Mouse (Mus musculus) urinary bladder, adult 2 months (tissue): Measurements from ENCODE around the gene Bloc1s1. TPM values are rescaled to one million over a fixed set of nuclear protein-coding genes. Genes with fewer than 3 reads are reported as not detected.
A peak's percentile ranks its signal among the peaks of the same experiment; 100 is the strongest.

Experiments
- DNase-seq: peaks from one replicate; pipeline ENCODE4 v3.0.0; 2022; ENCODE audit warnings: low spot score
- polyA plus RNA-seq: library from polyadenylated mRNA; depleted of rRNA; stranded (reverse); fragments of >200 nt; gene quantifications from 2 replicates; pipeline ENCODE4 v1.2.3, GENCODE M21; 2012; rRNA removed

Gene Bloc1s1
- 286 and 328 TPM in 2 replicates for polyA plus RNA-seq

DNA sequence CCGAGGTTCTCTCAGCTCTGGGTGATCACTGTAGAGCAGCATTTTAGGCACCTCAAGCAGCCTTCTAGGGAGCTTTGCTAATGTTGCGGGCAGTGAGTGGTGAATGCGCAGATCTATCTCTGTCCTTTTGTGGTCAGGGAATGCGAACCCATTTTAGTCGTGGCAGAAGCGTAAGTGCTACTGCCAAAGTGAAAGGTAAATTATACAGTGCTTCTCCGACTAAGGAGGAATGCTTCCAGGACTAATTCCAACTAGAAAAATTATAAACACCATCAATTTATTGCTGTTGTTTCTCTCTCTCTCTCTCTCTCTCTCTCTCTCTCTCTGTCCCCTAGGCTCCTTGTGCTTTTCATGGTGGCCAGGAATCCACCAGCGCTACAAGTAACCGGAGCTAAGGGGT lies at the start of gene Bloc1s1:
Bloc1s1 (minus strand) TSS at position 101 of the 400 bp plus-strand sequence.
- no peak for DNase-seq

DNA sequence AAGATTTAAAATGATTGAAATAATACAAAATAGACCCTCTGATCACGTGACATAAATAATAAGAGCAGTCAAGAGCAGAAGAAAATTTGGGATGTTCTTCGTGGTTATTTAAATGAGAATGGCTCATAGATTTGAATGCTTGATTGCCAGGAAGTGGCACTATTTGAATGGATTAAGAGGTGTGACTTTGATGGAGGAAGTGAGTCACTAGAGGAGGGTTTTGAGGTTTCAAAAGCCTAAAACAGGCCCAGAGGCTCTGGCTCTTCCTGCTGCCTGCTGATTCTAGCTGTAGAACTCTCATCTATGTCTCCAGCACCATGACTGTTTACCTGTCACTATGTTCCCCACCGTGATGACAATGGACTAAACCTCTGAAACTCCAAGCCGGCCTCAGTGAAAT lies 49.0 kb upstream of the Bloc1s1 start:
- no peak for DNase-seq

DNA sequence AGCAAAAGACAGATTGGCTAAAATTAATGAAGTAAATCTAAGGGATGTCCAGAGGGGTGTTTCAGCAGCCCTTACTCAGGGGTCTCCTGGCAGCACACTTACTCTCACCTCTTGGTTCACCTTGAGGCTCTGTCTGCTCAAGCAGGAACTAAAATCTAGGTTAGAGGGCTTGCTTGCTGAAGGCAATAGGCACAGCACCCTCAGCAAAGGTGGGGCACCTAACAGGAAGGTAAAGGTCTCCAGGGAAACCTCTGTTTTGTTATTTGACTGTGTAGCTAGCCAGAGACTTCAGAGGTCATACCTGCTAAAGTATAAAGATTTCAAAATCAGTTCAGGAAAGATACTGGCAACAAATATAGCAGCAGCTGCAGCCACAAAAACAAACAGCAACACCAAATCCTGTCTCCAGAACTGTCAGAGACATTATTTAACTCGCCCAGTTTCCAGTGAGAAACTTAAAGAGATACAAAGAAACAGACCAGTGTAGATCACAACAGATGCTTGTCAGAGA lies 47.0 kb upstream of the Bloc1s1 start:
- no peak for DNase-seq

DNA sequence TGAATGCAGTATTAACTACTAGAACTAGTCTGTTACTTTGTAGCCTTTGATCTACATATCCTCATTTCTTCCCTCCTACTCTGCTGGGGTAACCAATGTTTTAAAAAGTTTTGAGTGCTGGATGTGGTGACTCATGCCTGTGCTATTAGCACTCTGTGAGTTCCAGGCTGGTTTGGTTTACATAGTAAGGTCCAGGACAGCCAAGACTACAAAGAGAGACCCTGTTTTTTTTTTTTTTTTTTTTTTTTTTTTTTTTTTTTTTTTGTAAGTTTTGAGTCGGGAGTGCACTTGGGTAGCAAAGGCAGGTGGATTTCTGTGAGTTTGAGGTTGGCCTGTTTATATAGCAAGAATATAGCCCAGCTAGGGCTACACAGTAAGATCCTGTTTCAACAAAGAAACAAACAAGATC lies 44.5 kb upstream of the Bloc1s1 start:
- no peak for DNase-seq

DNA sequence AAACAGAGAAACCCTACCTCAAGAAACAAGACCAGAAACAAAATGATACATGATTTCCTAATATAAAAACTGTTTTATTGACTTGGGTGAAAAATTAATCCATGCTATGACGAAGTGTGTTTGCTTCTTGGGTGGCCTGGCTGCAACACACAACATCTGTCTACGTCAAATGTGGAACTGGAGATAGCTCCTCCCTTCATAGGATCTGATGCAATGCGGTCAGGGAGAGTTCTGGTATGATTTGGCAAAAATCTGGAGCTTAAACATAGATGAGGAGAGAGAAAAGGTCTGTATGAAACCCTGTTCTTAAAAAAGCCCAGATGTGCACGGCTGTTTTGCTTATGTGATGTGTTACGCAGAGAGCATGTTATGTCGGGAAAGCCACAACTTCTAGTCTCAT lies 42.0 kb upstream of the Bloc1s1 start:
- no peak for DNase-seq

DNA sequence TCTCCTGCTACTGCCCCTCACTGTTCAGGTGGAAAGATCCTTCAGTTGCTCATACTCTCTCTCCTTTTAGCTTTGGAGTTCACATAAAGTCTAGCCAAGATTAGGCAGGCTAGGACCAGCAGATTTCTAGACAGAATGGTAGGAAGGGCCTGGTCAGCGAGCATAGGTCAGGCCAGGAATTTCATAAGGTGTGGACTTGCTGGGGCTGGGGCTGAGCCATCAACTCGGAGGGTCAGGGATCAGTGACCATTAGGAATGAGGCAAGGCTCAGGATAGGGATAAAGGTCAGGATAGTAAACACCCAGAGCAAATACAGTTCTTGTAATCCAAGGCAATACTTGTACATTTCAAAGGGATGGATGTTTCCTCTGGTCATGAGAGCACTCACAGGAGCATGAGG lies 41.1 kb upstream of the Bloc1s1 start:
- DNase-seq, result no peak

DNA sequence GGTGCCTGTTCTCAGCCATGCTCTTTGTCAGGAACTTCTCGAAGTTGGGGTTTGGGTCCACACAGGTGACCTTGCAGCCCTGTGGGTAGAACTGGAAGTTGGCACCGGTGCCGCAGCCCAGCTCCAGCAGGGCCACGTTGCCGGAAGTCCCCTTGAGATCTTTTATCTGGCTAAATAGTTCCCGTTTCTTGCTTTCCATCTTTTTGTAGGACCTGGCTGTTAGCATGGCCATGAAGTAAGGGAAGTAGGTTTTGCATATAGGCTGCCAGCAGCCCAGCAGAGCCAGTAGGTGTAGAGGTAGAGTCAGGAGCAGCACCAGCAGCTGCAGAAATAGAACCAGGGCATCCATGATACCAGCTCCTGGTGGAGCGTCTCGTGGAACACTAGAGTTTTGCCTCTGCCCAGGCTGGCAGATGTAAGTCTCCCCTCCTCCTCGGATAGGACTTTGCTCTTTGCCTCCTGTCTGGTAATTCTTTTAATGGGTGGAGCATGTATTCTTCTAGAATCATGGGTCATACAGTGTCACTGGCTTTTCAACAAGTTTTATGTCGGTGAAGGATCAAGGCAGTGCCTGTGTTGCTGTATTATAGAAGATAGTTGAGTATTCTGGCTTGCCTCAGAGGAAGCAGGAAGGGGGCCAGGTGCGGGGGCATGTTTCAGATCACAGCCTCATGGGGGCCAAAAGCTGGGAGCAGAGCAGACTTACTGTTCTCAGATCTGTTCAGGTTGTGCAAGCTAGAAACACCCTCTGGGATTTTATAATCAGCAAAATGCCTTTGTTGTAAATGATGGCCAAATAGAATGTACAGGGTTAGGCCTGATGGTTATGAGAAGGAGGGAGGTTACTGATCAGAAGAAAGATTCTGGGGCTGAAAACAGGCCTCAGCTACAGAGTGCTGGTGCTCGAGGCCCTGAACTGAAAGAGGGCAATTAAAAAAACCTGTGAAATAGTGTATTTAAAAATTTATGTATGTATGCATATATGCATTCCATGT lies 37.1 kb upstream of the Bloc1s1 start, which contains the start of gene Mettl7b:
Mettl7b (minus strand) TSS at position 399 of the 995 bp plus-strand sequence.
- no peak for DNase-seq

DNA sequence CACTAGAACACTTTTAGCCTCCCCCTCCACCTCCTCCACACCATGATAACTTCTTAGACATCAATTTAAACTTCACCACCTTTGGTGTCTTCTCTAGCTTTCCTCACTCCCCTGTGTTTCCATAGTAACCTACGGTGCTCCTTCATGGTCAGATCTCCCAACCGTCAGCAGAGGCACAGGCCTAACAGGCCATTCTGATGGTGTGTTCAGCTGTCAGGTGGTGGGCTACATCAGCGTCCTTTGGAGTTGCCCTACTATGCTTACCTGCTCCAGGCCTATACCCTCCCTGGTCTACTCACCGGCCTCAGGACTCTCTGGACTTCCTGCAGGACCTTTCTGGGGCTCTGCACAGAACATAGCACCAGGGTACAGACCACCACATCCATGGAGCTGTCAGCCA lies 36.3 kb upstream of the Bloc1s1 start:
- no peak for DNase-seq

DNA sequence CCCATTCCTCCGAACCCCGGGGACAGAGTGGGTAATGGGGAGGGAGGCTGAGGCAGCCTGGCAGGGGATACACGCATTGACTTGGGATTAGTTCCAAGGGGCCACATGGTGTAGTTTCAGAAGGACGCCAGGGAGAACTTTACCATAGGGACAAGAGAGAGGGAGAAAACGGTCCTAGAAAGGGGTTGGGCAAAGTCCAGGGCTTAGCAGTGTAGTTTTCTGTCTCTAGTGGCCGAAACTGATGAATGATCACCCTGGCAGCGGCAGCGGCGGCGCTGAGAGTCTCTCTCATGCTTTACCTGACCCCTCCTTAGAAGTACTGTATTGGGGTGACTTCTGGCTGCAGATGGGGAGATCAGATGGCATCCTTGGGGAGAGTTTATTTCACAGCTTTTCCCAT lies 34.5 kb upstream of the Bloc1s1 start:
- DNase-seq, result no peak

DNA sequence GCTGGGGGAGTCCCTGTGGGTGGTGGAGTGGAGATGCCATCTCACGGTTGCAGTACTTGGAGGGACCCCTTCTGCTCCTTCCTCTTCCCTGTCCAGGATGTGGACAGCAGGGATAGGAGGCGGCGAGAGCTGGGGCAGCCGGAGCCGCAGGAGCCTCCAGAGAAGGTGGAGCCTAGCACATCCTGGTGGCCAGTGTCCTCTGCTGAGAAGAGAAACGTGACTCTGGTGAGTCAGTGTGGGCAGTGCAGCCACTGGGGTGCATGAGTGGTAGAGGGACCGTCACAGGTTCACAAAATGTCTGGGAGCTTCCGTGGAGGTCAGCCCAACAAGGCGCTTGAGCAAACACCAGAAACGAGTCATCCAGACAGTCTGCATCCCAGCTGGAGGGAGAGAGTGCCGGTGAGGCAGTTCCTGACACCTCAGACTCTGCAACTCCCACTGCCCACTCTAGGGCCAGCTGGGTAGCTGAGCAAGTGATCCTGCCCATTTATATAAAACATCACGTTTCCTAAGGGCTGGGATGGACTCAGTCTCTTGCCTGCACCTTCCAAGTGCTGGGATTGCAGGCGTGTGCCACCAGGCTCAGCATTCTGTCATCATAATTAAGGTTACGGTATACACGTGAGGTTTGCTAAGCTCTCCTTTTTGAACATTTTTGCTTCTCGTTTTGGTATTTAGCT lies 26.5 kb upstream of the Bloc1s1 start:
- DNase-seq, result no peak

DNA sequence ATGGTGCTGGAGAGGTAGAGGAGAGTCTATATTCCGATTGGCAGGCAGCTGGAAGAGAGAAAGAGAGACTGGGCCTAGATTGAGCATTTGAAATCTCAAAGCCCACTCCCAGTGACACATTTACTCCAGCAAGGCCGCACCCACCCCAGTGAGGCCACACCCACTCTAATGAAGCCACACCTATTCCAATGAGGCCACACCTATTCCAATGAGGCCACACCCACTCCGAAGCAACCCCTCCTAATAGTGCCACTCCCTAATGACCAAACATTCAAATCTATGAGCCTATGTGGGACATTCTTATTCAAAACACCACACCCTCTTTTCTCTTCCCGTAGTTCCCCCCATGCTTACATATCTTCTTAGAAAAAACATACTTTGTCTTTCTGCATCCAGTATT lies 23.7 kb upstream of the Bloc1s1 start:
- no peak for DNase-seq

DNA sequence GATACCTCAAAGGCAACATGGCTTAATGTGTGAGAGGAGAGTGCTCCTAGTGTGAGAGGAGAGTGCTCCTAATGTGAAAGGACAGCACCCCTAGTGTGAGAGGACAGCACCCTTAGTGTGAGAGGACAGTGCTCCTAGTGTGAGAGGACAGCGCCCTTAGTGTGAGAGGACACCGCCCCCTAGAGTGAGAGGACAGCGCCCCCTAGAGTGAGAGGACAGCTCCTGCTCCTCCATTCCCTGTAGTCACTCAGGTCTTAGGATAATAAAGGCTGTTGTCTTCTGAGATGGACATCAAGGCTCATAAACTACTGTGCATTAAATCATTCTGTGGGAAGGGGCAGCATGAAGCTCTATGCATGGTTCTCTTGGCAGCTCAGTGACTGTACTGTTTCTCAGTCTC lies 21.8 kb upstream of the Bloc1s1 start:
- DNase-seq, result no peak

DNA sequence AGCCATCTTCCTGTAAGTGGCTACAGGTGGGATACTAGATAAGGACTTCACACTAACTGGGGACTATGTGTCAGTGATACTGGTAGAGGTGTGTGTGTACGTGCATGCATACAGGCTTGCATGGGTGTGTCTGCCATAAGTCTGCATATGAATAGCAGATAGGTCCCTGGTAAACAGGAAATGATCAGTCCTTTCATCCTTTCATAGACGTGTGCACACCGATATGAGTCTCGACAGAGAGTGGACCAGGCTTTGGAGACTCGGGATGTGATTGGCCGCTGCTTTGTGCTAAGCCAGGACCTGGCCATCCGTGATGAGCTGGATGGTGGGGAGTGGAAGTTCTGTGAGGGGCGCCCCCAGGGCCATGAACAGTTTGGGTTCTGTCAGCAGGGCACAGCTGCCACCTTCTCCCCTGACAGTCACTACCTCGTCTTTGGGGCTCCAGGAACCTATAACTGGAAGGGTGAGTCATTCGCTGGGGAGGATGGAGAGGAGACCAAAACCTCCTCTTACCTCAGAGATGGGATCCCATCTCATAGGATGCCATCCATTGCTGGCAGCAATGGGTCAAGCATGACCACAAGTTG lies 16.7 kb upstream of the Bloc1s1 start:
- DNase-seq, result no peak

DNA sequence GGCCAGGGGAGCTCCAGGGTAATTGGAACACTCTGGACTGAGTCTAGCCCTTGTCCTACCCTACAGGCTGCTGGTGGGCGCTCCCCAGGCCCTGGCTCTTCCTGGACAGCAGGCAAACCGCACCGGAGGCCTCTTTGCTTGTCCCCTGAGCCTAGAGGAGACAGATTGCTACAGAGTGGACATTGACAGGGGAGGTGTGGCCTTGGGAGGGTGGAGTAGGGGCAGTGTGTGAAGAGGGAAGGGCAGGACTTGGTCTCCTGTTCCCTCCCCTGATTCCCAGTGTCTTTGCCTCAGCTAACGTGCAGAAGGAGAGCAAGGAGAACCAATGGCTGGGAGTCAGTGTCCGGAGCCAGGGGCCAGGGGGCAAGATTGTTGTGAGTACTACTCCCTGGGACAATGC lies 15.1 kb upstream of the Bloc1s1 start:
- no peak for DNase-seq

DNA sequence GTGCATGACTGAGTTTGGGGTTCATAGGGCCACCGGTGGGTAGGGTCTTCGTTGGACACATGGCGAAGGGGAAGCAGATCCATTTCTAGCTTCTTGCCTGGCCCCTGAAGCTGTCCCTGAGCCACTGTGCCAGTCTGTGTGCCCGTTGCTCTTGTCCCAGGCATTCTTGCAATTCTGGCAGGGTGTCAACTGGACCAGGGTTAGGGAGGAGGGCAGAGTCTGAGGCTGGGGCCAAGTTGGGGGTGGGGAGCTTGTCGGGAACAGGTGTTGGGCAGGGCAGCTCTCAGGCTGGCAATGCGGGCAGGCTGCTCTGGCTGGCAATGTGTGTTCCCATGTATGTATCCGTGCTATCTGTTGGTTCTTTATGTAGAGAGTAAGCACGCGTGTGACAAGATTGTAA lies 14.6 kb upstream of the Bloc1s1 start:
- no peak for DNase-seq

DNA sequence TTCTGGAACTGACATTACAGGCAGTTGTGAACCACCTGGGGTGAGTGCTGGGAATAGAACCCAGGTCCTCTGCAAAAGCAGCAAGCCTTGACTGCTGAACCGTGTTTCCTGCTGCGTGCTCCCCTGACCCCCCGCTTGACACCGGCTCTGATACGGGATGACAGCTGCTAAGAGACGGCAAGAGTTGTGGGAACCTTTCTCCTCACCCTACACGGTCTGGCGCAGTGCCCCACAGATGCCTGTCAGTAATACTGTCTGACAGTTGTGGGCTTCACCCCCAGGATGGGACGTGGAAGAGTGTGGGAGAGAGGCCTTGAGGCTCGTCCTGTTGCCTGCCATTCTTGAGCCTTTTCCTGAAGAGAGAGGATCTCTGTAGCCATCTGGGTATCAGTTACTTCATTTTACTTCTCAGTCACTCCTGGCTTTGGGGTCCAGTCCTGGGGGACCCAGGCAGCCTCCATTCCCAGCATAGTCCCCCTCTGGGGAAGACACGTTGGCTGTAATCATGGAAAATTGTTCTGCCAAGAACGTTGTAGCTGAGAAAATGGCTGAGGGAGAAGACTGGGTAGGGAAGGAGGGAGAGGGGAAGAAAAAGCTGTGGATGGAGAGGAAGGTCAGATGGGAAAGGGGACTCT lies 14.0 kb upstream of the Bloc1s1 start:
- DNase-seq, result no peak

DNA sequence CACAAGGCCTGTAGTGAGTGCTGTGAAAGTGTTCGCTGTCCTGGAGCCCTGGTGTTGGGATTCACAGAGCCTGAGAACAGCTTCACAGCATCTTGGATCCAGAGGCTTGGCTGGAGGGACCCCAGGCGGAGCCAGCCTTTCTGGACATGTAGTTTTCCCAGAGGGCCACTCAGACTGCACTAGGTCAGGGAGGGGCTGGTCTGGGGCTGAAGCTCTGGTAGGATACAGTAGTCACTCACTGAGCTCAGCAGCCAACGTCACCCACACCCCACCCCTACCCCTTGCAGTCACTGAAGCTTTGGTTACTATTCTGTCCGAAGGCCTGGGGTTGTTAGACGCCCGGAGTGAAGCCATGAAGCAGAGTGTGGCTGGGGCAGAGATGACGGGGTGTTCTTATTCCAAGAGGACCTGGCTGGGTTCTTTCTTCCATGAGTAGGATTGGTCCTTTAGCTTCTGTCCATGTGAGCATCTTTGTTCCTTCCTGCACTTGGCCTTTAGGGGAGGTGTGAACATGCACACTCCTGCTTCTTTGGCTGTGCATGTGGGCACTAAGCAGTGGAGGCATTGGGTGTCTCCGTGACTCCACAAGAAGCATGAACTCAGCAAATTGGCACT lies 12.1 kb upstream of the Bloc1s1 start:
- no peak for DNase-seq

DNA sequence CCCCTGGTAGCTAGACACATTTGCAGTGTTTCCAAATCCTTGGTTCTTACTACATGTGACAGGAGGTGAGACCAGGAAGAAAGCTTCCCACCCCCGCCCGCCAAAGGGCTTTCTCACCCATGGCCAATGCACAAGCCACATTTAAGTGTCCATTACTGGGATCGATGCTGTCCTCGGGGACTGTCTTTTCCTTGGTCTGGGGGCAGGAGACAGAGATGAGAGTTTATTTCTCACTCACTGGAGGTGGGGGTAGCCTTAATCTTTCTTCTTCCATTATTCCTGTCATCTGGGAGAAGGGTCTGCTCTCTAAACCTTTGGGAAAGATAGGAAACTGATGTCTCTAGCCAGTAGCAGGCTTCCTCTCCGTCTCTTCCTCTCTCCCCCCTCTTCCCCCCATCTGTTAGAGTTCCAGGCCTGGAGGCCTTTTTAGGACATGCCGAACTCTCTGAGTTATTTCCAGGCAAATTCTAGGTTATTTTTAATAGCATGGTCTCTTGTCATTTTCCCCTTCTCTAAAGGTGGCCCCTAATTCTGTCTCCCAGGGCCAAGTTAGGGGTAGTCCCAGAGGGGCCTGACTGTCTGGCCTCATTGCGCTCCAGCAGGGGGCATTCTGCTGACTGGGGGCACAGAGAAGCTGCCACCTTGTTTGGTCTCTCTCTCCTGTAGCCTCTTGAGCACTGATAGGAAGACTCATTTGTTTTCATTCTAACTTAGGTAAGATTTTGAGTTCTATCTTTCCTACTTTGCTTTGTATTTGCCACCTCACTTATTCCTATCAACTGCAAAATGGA lies 11.4 kb upstream of the Bloc1s1 start:
- DNase-seq, result no peak

DNA sequence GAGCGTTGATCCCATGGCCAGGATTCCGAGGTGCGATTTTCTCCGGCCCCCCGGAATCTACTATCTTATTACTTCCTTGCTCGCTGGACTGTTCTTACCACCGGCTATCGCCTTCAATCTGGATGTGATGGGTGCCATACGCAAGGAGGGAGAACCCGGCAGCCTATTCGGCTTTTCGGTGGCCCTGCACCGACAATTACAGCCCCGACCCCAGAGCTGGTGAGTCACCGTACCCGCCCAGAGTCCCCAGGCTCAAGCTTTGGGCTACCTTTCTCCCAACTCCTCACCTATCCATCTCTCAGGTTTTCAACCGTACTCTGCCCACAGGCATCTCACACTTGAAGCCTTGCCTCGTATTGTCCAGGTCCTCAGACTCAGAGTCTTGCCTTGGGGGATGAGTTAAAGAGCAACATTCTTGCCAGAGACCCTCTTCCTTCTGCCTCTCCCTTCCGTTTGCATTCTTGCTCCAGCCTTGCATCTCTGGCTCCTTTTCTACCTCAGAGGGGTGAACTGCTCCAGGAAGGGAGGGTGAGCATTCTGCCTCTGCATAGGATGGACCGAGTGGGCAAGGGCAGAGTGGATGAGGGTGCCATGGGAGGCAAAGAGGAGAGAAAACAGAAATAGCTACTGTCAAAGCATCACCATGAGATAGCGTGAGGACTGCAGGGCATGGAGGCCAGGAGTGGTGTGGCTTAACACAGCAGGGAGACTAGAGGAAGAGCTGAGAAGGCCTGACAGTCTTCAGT lies 10.3 kb upstream of the Bloc1s1 start:
- DNase-seq, result no peak

DNA sequence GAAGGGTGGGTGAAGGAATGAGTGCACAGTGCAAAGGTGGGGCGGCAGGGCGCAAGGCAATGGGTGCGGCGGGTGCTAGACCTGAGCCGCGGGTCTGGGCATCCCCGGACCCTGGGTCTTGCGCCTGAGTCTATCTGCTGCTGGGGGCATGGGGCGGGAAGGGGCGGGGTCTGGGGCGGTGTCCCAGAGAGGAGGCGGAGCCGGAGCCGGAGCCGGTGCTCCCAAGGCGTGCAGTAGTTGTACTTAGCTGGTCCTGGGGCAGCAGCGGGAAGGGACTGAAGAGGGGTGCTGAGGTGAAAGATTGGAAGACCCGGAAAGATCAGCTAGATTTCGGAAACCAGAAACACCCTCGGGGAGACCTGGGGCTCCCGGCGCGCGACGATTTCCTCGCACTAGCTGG lies 9.7 kb upstream of the Bloc1s1 start, which contains the start of gene Itga7:
Itga7 (plus strand) TSS at position 245 of the 400 bp plus-strand sequence.
- peak; percentile 34 for DNase-seq
